Mouse (Mus musculus): ENCODE measurements at regions not wholly inside any gene's neighbourhood (a gene's known extent, or its start where the extent isn't known, plus 50 kb on each side); places are given as distances from the start of the nearest gene placed in this dataset.

DNA sequence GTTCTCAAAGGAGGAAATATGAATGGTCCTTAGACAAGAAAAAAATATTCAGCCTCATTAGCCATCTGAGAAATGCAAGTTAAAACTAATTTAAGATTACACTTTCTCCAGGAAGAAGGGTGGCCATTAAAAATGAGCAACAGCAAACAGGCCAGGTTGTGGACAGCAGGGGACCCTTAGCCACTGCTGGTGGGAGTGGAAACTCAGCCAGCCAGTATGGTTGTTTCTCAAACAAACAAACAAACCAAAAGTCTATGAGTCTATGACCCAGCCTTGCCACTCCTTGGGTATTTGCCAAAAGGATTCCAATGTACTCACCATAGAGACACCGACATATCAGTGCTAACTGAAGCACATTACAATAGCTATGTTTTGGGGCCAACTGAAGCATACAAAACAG lies 157.7 kb downstream of the Map2k4 start:
- TF ChIP-seq POLR2A (IDR thresholded peaks at IDR 0.05; ENCODE audit: borderline replicate concordance, extremely low read depth, low read depth, low read length), result no peak
- TF ChIP-seq CTCF (IDR thresholded peaks at IDR 0.05; ENCODE audit: insufficient read depth, low read length), result no peak

Data from lung, adult 2 months (tissue).